Mouse (Mus musculus) heart, embryonic 14.5 days (tissue): ENCODE measurements around the gene Odf2l. TPM values are rescaled to one million over a fixed set of nuclear protein-coding genes. Genes with fewer than 3 reads are reported as not detected.

Experiments used
- ATAC-seq: fragments of 200-750 bp; cut with Nextera tagmentation; 2 replicates; pipeline ENCODE4 v1.8.0; 2017; ENCODE audit warnings: low read depth, moderate TSS enrichment; ENCODE audit not compliant: insufficient number of reproducible peaks, insufficient read depth, low FRiP score
- H3K27ac ChIP-seq, 2 experiments: fragments of 200-500 bp in 1 of 2; fragments of 300-500 bp in 1 of 2; sonication (generic) in 1 of 2; replicated peaks in 1 of 2; 2 replicates each; pipeline ENCODE4 v1.5.1; 2012 to 2014; ENCODE audit warnings: low read depth in 2 of 2, low read length in 2 of 2, control low read depth in 1 of 2, mild to moderate bottlenecking in 1 of 2, mixed read lengths in 1 of 2; ENCODE audit not compliant: control insufficient read depth in 1 of 2, insufficient read depth in 1 of 2
- H3K27me3 ChIP-seq: fragments of 300-500 bp; sonication (generic); 2 replicates; pipeline ENCODE4 v1.6.1; 2014; ENCODE audit warnings: mild to moderate bottlenecking, low read length, control low read depth; ENCODE audit not compliant: control insufficient read depth, insufficient read depth
- H3K36me3 ChIP-seq: fragments of 300-500 bp; sonication (generic); 2 replicates; pipeline ENCODE4 v1.6.1; 2014; ENCODE audit warnings: mild to moderate bottlenecking, control low read depth, low read length, mixed read lengths; ENCODE audit not compliant: control insufficient read depth, insufficient read depth
- H3K4me1 ChIP-seq, 2 experiments: fragments of 200-500 bp in 1 of 2; fragments of 300-500 bp in 1 of 2; sonication (generic) in 1 of 2; 2 replicates each; pipeline ENCODE4 v1.6.1; 2012 to 2014; ENCODE audit warnings: low read length in 2 of 2, control low read depth in 1 of 2, mixed read lengths in 1 of 2; ENCODE audit not compliant: control insufficient read depth in 2 of 2, insufficient read depth in 2 of 2
- H3K4me2 ChIP-seq: fragments of 300-500 bp; sonication (generic); 2 replicates; pipeline ENCODE4 v1.6.1; 2014; ENCODE audit warnings: mild to moderate bottlenecking, low read length
- H3K4me3 ChIP-seq, 2 experiments: fragments of 200-500 bp in 1 of 2; fragments of 300-500 bp in 1 of 2; sonication (generic) in 1 of 2; 2 replicates each; pipeline ENCODE4 v1.5.1; 2012 to 2014; ENCODE audit warnings: low read length in 2 of 2, mild to moderate bottlenecking in 2 of 2, control low read depth in 1 of 2, low read depth in 1 of 2, moderate library complexity in 1 of 2; ENCODE audit not compliant: control insufficient read depth in 1 of 2, insufficient read depth in 1 of 2
- H3K9ac ChIP-seq: fragments of 300-500 bp; sonication (generic); 2 replicates; pipeline ENCODE4 v1.6.1; 2014; ENCODE audit warnings: mild to moderate bottlenecking, low read length
- H3K9me3 ChIP-seq: fragments of 300-500 bp; sonication (generic); 2 replicates; pipeline ENCODE4 v1.6.1; 2016; ENCODE audit warnings: low read length, control low read depth; ENCODE audit not compliant: control insufficient read depth
- WGBS: fragments of 180-500 bp; shearing (Covaris S2); extraction: QIAGEN DNeasy Blood & Tissue Kit; methylation state at CpG from one replicate; pipeline ENCODE4 v1.1.7; 2014; 5-methylcytosine and 5-hydroxymethylcytosine counted together
- polyA plus RNA-seq: library from polyadenylated mRNA; unstranded; fragments of >200 nt; fragmentation: Nextera tagmentation; extraction: Ambion mirVana; gene quantifications from 2 replicates; pipeline ENCODE4 v1.2.1, GENCODE M21; 2014

Gene Odf2l
- polyA plus RNA-seq, 1 experiment from 2014 or later, result 15.2 TPM

DNA sequence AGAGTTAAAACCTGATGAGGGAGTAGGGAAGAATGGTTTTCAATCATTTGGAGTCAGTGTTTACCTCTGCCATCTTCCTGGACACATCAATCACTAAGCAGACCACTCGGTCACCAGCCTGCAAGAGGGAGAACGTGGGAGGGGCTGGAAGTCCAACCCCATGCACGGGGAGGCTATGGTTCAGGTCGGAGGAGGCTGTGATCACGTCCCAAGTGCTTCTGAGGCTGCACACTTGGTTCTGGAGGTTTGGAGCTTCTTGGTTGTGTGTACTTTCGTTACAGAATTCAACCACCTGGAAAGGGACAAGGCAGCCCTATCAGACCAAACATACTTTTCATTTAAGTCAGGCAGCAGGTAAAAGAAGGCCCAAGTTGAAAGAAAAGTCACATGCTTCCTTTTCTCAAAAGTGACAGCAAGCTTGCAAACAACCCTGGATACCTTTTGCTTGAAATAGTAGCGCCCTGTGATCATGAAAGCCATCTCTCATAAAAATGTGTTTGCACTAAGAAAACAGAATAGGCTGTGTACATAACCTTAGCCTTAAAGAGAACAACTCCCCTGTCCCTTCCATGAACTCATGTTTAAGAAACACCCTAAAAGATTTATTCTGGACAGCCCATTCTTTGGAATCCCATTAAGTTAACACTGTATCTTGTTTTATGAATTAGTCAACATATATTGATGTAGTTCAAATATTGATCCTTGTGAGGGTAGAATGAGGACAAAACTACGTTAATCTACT lies 30.4 kb upstream of the Odf2l start:
- ATAC-seq, result no peak
- H3K9me3 ChIP-seq, result no peaks in the 10 kb centered on the region
- H3K9ac ChIP-seq, result no peak overlapping the region
- H3K4me3 ChIP-seq, result no peak overlapping the region
- H3K27me3 ChIP-seq, result no peaks in the 10 kb centered on the region
- no peak overlapping the region for H3K27ac ChIP-seq
- H3K36me3 ChIP-seq, result no peaks in the 10 kb centered on the region
- 67% methylated on average over 8 of the region's 8 CpGs for WGBS
- no peaks in the 10 kb centered on the region for H3K4me1 ChIP-seq
- no peak overlapping the region for H3K4me2 ChIP-seq

DNA sequence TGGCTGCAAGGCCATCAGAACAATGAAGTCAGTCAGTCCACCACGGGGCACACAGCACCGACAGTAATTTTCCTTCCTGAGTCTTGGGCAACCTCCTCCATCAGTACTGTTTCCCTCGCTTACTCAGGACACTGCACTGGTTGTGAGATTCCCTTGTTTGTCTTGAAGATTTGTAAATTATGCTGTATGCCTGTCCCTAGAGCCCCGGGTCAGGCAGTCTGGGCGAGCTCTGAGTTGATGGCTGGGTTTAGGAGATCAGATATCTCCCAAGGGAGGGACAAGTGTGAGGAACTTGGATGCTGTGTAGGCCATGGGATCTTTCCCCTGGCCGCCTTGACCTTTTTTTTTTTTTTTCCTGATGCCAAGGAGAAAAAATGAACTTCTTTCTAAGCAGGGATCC lies 19.1 kb upstream of the Odf2l start, which contains the start of gene Clca2:
Gene Clca2, minus strand, starts transcription at position 153 of the 400 bp plus-strand sequence.
- H3K9ac ChIP-seq, result no peak within 1 kb of the TSS
- H3K27ac ChIP-seq, result no peak within 1 kb of the TSS
- H3K27me3 ChIP-seq, result no peaks in the 10 kb centered on the region
- no peaks in the 10 kb centered on the region for H3K9me3 ChIP-seq
- no peak for ATAC-seq
- peaks cover 0 to 7% of the 10 kb centered on the region in 2 experiments; a peak in 3 of 4 replicates for H3K4me1 ChIP-seq
- no peak within 1 kb of the TSS for H3K4me2 ChIP-seq
- WGBS, result 64% methylated on average over 6 of the region's 6 CpGs
- H3K36me3 ChIP-seq, result no peaks in the 10 kb centered on the region
- H3K4me3 ChIP-seq, result no peak within 1 kb of the TSS

DNA sequence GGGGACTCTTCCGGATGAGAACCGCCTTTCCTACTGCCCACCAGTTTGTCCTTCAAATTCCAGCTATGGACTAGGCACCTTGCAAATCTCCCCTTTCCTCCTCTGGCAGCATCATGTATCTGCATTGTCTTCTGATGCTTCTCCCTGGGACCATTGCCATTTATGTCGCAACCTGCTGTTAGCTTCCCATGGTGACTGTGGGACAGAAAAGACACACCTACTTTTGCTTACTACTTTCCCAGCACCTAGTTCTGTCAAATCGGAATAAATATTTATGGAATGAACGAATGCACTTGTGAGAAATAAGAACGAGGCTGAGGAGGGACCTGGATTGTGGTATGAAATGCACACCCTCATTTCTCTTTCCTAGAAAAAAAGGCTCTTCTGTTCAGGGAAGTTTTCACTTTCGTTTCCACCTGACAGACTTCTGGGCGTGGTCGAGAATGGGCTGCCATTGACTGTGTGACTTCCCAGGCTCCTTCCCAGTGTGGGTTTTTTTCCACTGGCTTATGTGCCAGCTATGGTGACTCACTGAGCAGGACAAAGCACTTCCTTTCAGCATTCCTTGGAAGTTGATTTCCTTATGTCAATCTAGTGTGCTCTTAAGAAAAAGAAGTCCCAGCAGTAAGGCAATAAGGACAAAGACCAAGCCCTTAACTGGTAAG lies 16.4 kb upstream of the Odf2l start:
- Histone ChIP-seq H3K4me3 (no peak overlapping the region), H3K27me3 (no peaks in the 10 kb centered on the region), H3K9me3 (no peaks in the 10 kb centered on the region), H3K9ac (no peak overlapping the region), H3K4me2 (no peak overlapping the region; the same call in 1 of the 2 replicates), H3K36me3 (no peaks in the 10 kb centered on the region), H3K27ac (no peak overlapping the region), H3K4me1 (peaks cover 0 to 8% of the 10 kb centered on the region in 2 experiments; a peak in 3 of 4 replicates)
- ATAC-seq, result no peak; the same call in 1 of the 2 replicates
- WGBS, result 69% methylated on average over 9 of the region's 9 CpGs

DNA sequence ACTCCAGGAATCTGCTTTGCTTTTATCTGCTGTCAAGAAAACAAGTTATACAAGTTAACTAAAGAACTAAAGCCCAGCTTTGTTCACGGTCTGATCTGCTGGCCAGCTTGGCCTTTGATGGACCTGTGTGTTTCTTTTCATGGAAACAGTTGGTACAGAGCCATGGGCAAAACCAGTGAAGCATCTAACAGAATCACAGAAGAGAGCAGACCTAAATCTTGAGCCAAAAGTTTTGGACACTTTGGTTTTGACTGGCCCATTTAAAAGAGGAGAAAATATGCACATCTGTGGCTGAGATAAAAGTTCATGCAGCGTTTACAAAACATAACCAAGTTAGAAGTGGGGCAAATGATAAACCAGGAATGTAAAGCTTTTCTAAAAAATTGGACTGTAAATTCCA lies 15.1 kb upstream of the Odf2l start:
- Histone ChIP-seq H3K36me3 (no peaks in the 10 kb centered on the region), H3K27ac (no peak overlapping the region), H3K9ac (no peak overlapping the region), H3K4me2 (no peak overlapping the region), H3K4me3 (no peak overlapping the region), H3K27me3 (no peaks in the 10 kb centered on the region), H3K9me3 (no peaks in the 10 kb centered on the region), H3K4me1 (peaks cover 0 to 8% of the 10 kb centered on the region in 2 experiments; a peak in 3 of 4 replicates)
- ATAC-seq, result no peak
- 71% methylated on average over 2 of the region's 2 CpGs for WGBS

DNA sequence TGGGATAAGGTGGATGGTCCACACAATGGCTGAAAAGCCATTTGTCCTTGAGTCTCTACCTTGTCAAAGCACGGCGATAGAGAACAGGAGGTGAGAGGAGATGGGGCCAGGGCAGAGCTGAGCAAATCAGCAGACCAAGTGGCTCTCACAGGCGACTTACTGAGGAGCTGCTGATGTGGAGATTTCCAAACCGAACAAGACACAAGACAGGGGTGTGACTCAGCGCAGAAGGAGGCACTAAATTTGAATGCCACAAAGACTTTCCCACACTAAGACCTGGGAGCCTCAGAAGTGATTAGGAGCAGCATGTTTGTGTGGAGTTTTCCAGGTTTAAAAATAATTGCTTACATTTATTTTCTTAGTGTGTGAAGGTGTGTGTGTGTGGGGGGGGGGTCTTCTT lies 14.6 kb upstream of the Odf2l start:
- Histone ChIP-seq H3K4me3 (no peak overlapping the region), H3K9ac (no peak overlapping the region), H3K27ac (no peak overlapping the region), H3K36me3 (no peaks in the 10 kb centered on the region), H3K4me2 (no peak overlapping the region), H3K9me3 (no peaks in the 10 kb centered on the region), H3K4me1 (peaks cover 0 to 8% of the 10 kb centered on the region in 2 experiments; a peak in 3 of 4 replicates), H3K27me3 (no peaks in the 10 kb centered on the region)
- WGBS, result 17% methylated on average over 5 of the region's 5 CpGs
- ATAC-seq, result no peak

DNA sequence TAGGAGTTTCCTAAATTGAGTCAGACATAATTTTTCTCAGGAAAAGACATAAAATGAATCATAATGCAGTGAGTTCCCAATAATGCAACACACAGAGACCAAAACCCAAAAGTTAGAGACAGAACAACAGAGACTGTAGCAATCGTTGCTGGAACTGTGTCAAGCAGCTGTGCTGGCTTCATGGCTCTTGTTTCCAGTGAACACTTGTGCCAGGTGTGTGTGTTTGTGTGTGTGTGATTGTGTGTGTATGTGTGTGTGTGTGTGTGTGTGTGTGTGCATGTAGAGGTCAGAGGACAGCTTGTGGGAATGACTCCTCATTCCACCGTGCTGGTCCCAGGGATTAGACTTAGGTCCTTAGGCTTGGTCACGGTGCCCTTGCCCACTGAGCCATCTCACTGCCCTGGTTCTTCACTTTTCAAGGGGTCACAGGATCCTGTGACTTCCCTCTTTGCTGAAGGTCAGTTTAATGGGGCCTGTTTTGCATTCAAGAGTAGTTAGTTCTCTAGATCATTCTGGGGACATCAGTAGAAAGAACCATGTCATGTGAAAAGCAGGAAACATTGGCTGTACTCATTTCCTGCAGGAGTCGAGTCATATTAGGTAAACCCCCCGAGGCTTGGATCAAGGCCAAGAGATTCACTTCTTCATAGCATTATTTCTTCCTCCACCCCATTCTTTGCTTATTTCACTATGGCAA lies 13.2 kb upstream of the Odf2l start:
- Histone ChIP-seq H3K36me3 (no peaks in the 10 kb centered on the region), H3K27me3 (no peaks in the 10 kb centered on the region), H3K9ac (no peak overlapping the region), H3K4me2 (no peak overlapping the region), H3K4me1 (peaks cover 0 to 8% of the 10 kb centered on the region in 2 experiments; a peak in 3 of 4 replicates), H3K9me3 (no peaks in the 10 kb centered on the region), H3K4me3 (no peak overlapping the region), H3K27ac (no peak overlapping the region)
- 73% methylated on average over 5 of the region's 5 CpGs for WGBS
- ATAC-seq, result no peak

DNA sequence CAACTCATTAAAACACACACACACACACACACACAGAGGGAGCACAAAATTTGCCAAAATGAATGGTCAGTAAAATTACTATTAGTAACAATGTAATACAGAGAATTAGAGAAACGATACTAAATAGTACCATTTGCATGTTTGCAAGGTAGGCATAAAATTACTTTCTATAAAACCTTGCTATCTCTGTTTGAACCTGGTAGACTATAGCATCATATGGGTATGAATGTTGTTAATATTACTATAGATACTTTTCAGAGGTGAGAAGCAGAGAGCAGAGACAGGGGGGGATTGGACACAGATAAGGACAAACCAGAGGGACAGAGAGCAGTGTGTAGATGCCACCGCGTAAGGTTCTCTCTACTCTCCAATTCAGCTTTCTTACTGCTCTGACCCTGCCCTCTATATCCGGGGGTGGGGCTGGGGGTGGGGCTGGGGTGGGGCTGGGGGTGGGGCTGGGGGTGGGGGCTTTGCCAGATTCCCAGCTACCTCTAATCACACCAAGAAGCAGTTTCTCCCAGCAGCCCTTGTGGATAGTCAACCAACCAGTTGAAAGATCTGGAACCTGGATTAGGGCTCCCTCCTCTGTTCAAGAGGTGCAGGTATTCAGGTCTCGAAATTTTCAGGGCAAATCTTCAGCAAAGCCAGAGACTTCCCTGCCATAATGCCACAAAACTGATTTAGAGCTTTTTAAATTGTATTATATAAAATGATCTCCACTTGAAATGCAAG lies 12.4 kb upstream of the Odf2l start:
- H3K4me3 ChIP-seq, result no peak overlapping the region
- H3K9me3 ChIP-seq, result no peaks in the 10 kb centered on the region
- no peaks in the 10 kb centered on the region for H3K36me3 ChIP-seq
- peaks cover 0 to 8% of the 10 kb centered on the region in 2 experiments; a peak in 3 of 4 replicates for H3K4me1 ChIP-seq
- H3K27ac ChIP-seq, result no peak overlapping the region
- 77% methylated on average over 5 of the region's 5 CpGs for WGBS
- H3K4me2 ChIP-seq, result no peak overlapping the region
- no peak overlapping the region for H3K9ac ChIP-seq
- no peaks in the 10 kb centered on the region for H3K27me3 ChIP-seq
- no peak for ATAC-seq
